Mouse (Mus musculus) stomach, embryonic 15.5 days (tissue): Measurements from ENCODE around the gene Sbf2. TPM values are rescaled to one million over a fixed set of nuclear protein-coding genes. Genes with fewer than 3 reads are reported as not detected.
A peak's percentile ranks its signal among the peaks of the same experiment; 100 is the strongest.

ENCODE experiments used
- ATAC-seq: fragments of 200-750 bp; cut with Nextera tagmentation; 2 replicates; pipeline ENCODE4 v1.8.0; 2017; ENCODE audit warnings: low read depth, moderate number of reproducible peaks, moderate TSS enrichment; ENCODE audit not compliant: insufficient read depth, low FRiP score
- H3K27ac ChIP-seq: fragments of 300-500 bp; sonication (generic); 2 replicates; pipeline ENCODE4 v1.5.1; 2015; ENCODE audit warnings: mild to moderate bottlenecking, inconsistent platforms
- H3K27me3 ChIP-seq: fragments of 300-500 bp; sonication (generic); replicated peaks from 2 replicates; pipeline ENCODE4 v1.6.1; 2015; ENCODE audit warnings: inconsistent platforms
- H3K36me3 ChIP-seq: fragments of 300-500 bp; sonication (generic); 2 replicates; pipeline ENCODE4 v1.6.1; 2015; ENCODE audit warnings: inconsistent platforms
- H3K4me1 ChIP-seq: fragments of 300-500 bp; sonication (generic); 2 replicates; pipeline ENCODE4 v1.6.1; 2015; ENCODE audit warnings: inconsistent platforms
- H3K4me2 ChIP-seq: fragments of 300-500 bp; sonication (generic); 2 replicates; pipeline ENCODE4 v1.6.1; 2015; ENCODE audit warnings: mild to moderate bottlenecking, inconsistent platforms
- H3K4me3 ChIP-seq: fragments of 300-500 bp; sonication (generic); replicated peaks from 2 replicates; pipeline ENCODE4 v1.5.1; 2015; ENCODE audit warnings: inconsistent platforms
- H3K9ac ChIP-seq: fragments of 300-500 bp; sonication (generic); 2 replicates; pipeline ENCODE4 v1.6.1; 2015; ENCODE audit warnings: inconsistent platforms
- H3K9me3 ChIP-seq: fragments of 300-500 bp; sonication (generic); 2 replicates; pipeline ENCODE4 v1.6.1; 2016; ENCODE audit warnings: inconsistent platforms
- WGBS: fragments of 180-500 bp; shearing (Covaris S2); methylation state at CpG from one replicate; pipeline ENCODE4 v1.1.7; 2015; 5-methylcytosine and 5-hydroxymethylcytosine counted together
- polyA plus RNA-seq: library from polyadenylated mRNA; unstranded; fragments of >200 nt; fragmentation: Nextera tagmentation; extraction: Ambion mirVana; gene quantifications from 2 replicates; pipeline ENCODE4 v1.2.1, GENCODE M21; 2015

The Sbf2 gene
- polyA plus RNA-seq, 1 experiment from 2014 or later = 29.2 TPM

- 89% methylated on average over 5 of the region's 5 CpGs for WGBS
- no peak for ATAC-seq
- peaks cover 26% of the 10 kb centered on the region; the same call in 1 of the 2 replicates for H3K36me3 ChIP-seq
- H3K4me2 ChIP-seq = no peak overlapping the region
- H3K4me3 ChIP-seq = no peak overlapping the region
- H3K4me1 ChIP-seq = no peaks in the 10 kb centered on the region
- H3K9me3 ChIP-seq = no peaks in the 10 kb centered on the region
- no peaks in the 10 kb centered on the region for H3K27me3 ChIP-seq
- no peak overlapping the region for H3K9ac ChIP-seq
- H3K27ac ChIP-seq = no peak overlapping the region
Observed at GRCm38 (mm10) chr7:110277734-110278245, 336.9 kb downstream of the Sbf2 start.

DNA sequence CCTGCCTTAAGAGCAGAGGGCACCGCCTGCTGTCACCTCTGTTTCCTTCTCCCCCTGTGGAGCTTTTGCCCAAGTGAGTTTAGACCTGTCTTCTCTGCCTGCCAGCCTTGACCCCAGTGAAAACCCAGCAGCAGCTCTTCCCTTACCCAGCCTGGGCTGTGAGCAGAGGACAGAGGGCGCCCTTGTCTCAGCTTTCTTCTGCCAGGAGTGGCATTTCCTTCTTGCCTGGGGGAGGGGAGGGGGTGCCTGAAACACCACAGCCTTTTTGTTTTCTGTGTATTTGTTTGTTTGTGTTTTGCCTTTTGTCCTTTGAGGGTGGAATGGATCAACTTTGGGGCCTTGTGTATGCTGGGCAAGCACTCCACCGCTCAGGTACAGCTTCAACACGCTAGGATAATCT lies 342.3 kb downstream of the Sbf2 start:
- Histone ChIP-seq H3K27ac (no peak overlapping the region), H3K4me3 (no peak overlapping the region), H3K4me2 (no peak overlapping the region), H3K4me1 (no peaks in the 10 kb centered on the region), H3K36me3 (peaks cover 14% of the 10 kb centered on the region; the same call in 1 of the 2 replicates), H3K27me3 (no peaks in the 10 kb centered on the region), H3K9ac (no peak overlapping the region), H3K9me3 (no peaks in the 10 kb centered on the region)
- WGBS = 82% methylated on average over 4 of the region's 4 CpGs
- ATAC-seq = no peak

GRCm38 (mm10) chr7:110271814-110272213 lies 342.9 kb downstream of the Sbf2 start:
- Histone ChIP-seq H3K4me2 (no peak overlapping the region), H3K9me3 (no peaks in the 10 kb centered on the region), H3K27me3 (no peaks in the 10 kb centered on the region), H3K9ac (no peak overlapping the region), H3K4me1 (no peaks in the 10 kb centered on the region), H3K27ac (no peak overlapping the region), H3K36me3 (peaks cover 14% of the 10 kb centered on the region; the same call in 1 of the 2 replicates), H3K4me3 (no peak overlapping the region)
- peak; percentile 50; the same call in 1 of the 2 replicates for ATAC-seq
- 67% methylated on average over 9 of the region's 9 CpGs for WGBS

GRCm38 (mm10) chr7:110270455-110270854 lies 344.3 kb downstream of the Sbf2 start:
- no peak overlapping the region for H3K9ac ChIP-seq
- H3K27ac ChIP-seq = no peak overlapping the region
- H3K4me3 ChIP-seq = no peak overlapping the region
- ATAC-seq = no peak
- 90% methylated on average over 7 of the region's 7 CpGs for WGBS
- no peaks in the 10 kb centered on the region for H3K27me3 ChIP-seq
- H3K4me2 ChIP-seq = no peak overlapping the region
- H3K9me3 ChIP-seq = no peaks in the 10 kb centered on the region
- no peaks in the 10 kb centered on the region for H3K4me1 ChIP-seq
- peaks cover 11% of the 10 kb centered on the region; the same call in 1 of the 2 replicates for H3K36me3 ChIP-seq

DNA sequence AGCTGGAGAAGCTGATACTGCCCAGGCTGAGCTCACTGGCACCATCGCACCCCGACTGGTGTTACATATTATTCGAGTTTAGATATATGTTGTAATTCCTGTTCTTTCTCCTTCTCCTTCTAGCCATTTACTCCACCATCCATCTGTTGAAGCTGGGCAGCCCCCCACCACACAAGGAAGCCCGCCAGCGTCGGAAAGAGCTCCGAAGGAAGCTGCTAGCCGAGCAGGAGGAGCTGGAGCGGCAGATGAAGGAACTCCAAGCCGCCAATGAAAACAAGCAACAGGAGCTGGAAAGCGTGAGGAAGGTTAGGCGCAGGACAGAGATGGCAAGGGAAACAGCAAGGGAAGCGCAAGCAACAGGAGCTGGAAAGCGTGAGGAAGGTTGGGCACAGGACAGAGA lies 344.9 kb downstream of the Sbf2 start:
- WGBS = 91% methylated on average over 14 of the region's 14 CpGs
- H3K4me2 ChIP-seq = no peak overlapping the region
- no peak overlapping the region for H3K9ac ChIP-seq
- no peak for ATAC-seq
- H3K4me1 ChIP-seq = no peaks in the 10 kb centered on the region
- H3K27ac ChIP-seq = no peak overlapping the region
- H3K4me3 ChIP-seq = no peak overlapping the region
- H3K9me3 ChIP-seq = no peaks in the 10 kb centered on the region
- no peaks in the 10 kb centered on the region for H3K27me3 ChIP-seq
- H3K36me3 ChIP-seq = peaks cover 9% of the 10 kb centered on the region; the same call in 1 of the 2 replicates

GRCm38 (mm10) chr7:110268511-110268910 lies 346.2 kb downstream of the Sbf2 start:
- Histone ChIP-seq H3K9ac (no peak overlapping the region), H3K27me3 (no peaks in the 10 kb centered on the region), H3K9me3 (no peaks in the 10 kb centered on the region), H3K36me3 (peaks cover 6% of the 10 kb centered on the region; the same call in 1 of the 2 replicates), H3K4me3 (no peak overlapping the region), H3K4me2 (no peak overlapping the region), H3K27ac (no peak overlapping the region), H3K4me1 (no peaks in the 10 kb centered on the region)
- no peak for ATAC-seq
- whole genome bisulfite sequencing = 81% methylated on average over 4 of the region's 4 CpGs

DNA sequence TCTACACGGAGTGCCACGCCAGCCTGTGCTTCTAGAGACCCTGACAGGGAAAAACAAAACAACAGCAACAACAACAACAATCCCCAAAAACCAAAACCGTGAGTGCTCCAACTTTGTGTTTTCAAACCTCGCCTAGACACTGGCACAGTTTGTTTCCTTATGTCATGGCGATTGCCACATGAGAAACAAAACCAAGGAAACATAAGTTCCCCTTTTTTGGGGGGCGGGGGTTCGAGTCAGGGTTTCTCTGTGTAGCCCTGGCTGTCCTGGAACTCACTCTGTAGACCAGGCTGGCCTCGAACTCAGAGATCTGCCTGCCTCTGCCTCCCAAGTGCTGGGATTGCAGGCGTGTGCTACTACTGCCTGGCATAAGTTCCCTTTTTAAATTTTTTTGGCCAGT lies 346.7 kb downstream of the Sbf2 start:
- ATAC-seq = no peak
- no peak overlapping the region for H3K4me2 ChIP-seq

DNA sequence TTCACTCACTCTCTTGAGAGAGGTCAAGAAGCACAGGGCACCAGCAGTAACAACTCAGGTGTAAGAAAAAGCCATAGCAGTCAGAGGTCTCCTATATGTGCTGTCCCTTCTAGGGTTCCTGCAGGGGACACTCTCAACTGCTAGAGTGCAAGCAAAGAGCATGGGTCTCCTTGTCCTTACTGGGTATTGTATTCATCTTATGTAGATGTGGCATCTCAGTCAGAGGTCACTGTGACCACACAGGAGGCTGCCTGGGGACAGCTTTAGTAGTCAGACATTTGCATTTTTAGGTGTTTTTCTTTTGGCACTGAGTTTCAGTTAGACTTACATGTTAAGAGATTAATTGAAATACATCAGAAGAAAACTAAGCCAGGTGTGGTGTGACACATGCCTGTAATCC lies 347.7 kb downstream of the Sbf2 start:
- H3K36me3 ChIP-seq = peaks cover 6% of the 10 kb centered on the region; the same call in 1 of the 2 replicates
- H3K4me2 ChIP-seq = no peak overlapping the region
- H3K27me3 ChIP-seq = no peaks in the 10 kb centered on the region
- H3K4me1 ChIP-seq = no peaks in the 10 kb centered on the region
- no peak overlapping the region for H3K9ac ChIP-seq
- no peak overlapping the region for H3K27ac ChIP-seq
- H3K9me3 ChIP-seq = no peaks in the 10 kb centered on the region
- ATAC-seq = no peak
- no peak overlapping the region for H3K4me3 ChIP-seq

More for the DNA sequence above, 346.7 kb downstream of the Sbf2 start:
- H3K36me3 ChIP-seq = peaks cover 6% of the 10 kb centered on the region; the same call in 1 of the 2 replicates
- no peak overlapping the region for H3K4me3 ChIP-seq
- WGBS = 88% methylated on average over 9 of the region's 9 CpGs
- H3K27me3 ChIP-seq = no peaks in the 10 kb centered on the region
- H3K9me3 ChIP-seq = no peaks in the 10 kb centered on the region
- no peak overlapping the region for H3K9ac ChIP-seq
- H3K4me1 ChIP-seq = no peaks in the 10 kb centered on the region
- H3K27ac ChIP-seq = no peak overlapping the region

DNA sequence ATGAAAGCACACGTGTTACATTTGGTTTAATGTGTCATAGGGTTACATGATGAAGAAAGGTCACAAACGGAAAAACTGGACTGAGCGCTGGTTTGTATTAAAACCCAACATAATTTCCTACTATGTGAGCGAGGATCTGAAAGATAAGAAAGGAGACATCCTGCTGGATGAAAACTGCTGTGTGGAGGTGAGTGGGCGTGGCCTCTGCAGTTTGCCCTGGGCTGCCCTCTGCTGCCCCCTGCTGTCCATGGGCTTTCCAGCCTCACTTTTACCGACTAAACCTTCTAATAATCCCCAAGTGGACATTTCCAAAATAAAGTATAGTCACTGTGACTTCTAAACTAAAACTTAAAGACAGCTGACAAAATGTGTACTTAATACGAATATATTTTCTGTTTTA lies 348.9 kb downstream of the Sbf2 start:
- no peak; the same call in 1 of the 2 replicates for ATAC-seq
- Histone ChIP-seq H3K9me3 (no peaks in the 10 kb centered on the region), H3K36me3 (peaks cover 6% of the 10 kb centered on the region; the same call in 1 of the 2 replicates), H3K4me2 (no peak overlapping the region), H3K9ac (no peak overlapping the region), H3K27me3 (no peaks in the 10 kb centered on the region), H3K4me1 (no peaks in the 10 kb centered on the region), H3K4me3 (no peak overlapping the region), H3K27ac (no peak overlapping the region)
- 27% methylated on average over 7 of the region's 7 CpGs for WGBS

- H3K27ac ChIP-seq = no peak overlapping the region
- WGBS = 53% methylated on average over 1 of the region's 1 CpGs
- H3K9ac ChIP-seq = no peak overlapping the region
- ATAC-seq = no peak
- H3K27me3 ChIP-seq = no peaks in the 10 kb centered on the region
- no peak overlapping the region for H3K4me3 ChIP-seq
- no peaks in the 10 kb centered on the region for H3K9me3 ChIP-seq
- H3K4me2 ChIP-seq = no peak overlapping the region
- 0 out of 2 replicates have a peak, but pooled peaks cover 6% of the 10 kb centered on the region for H3K4me1 ChIP-seq
- H3K36me3 ChIP-seq = no peaks in the 10 kb centered on the region
Observed at GRCm38 (mm10) chr7:110263474-110263873, 351.2 kb downstream of the Sbf2 start.

DNA sequence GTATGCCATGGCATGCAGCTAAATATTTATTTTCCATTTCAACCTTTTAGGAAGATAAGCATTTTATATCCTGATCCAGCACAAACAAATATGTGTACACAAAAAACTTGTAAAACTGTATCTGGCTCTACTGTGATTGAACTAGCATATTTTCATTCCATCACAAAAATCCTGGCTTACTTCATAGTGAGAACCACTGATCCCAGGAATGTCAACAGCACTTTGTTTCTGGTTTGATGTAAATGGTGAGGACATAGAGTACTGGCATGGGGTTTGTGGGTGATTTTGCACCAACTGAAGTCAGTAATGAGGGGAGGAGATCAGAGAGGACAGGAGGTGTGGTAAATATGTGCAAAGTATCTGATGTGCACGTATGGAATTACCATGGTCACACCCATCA lies 352.1 kb downstream of the Sbf2 start:
- no peak overlapping the region for H3K27ac ChIP-seq
- H3K9ac ChIP-seq = no peak overlapping the region
- WGBS = 47% methylated on average over 1 of the region's 1 CpGs
- H3K4me1 ChIP-seq = peaks cover 11% of the 10 kb centered on the region; the same call in 1 of the 2 replicates
- H3K4me3 ChIP-seq = no peak overlapping the region
- no peak for ATAC-seq
- H3K9me3 ChIP-seq = no peaks in the 10 kb centered on the region
- no peaks in the 10 kb centered on the region for H3K36me3 ChIP-seq
- no peaks in the 10 kb centered on the region for H3K27me3 ChIP-seq
- H3K4me2 ChIP-seq = no peak overlapping the region

- H3K4me3 ChIP-seq = no peak overlapping the region
- H3K9me3 ChIP-seq = no peaks in the 10 kb centered on the region
- peaks cover 11% of the 10 kb centered on the region; the same call in 1 of the 2 replicates for H3K4me1 ChIP-seq
- no peaks in the 10 kb centered on the region for H3K36me3 ChIP-seq
- H3K9ac ChIP-seq = no peak overlapping the region
- no peaks in the 10 kb centered on the region for H3K27me3 ChIP-seq
- no peak for ATAC-seq
- no peak overlapping the region for H3K4me2 ChIP-seq
- no peak overlapping the region for H3K27ac ChIP-seq
- WGBS = 59% methylated on average over 4 of the region's 4 CpGs
Observed at GRCm38 (mm10) chr7:110261807-110262206, 352.9 kb downstream of the Sbf2 start.
